Mouse (Mus musculus) testis, postnatal 14 days (tissue): ENCODE data around the gene Ehf.

Source experiments
- DNase-seq: peaks from one replicate; pipeline ENCODE4 v3.0.0; 2021; ENCODE audit warnings: low spot score

Ehf gene

DNA sequence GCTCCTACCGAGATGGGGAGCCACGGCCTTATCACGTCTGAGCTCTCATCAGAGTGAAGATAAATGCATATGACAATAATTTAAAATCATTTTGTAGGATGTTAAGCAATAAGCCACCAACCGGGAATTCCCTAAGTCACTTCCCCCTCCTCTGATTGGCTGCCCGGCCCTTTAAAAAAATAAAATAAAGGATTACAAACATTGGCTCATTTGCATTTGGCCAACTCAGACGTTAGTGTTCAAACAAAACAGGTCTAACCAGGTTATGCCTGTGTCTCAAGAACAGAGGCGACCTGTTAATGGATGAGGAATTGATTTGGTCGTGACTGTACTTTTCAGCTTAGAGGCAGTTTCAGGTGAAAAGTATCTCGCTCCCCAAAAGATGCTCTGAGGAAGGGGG is at the start of gene Ehf:
Gene Ehf, minus strand, starts transcription at position 147 of the 400 bp plus-strand sequence.
- DNase-seq: no peak

DNA sequence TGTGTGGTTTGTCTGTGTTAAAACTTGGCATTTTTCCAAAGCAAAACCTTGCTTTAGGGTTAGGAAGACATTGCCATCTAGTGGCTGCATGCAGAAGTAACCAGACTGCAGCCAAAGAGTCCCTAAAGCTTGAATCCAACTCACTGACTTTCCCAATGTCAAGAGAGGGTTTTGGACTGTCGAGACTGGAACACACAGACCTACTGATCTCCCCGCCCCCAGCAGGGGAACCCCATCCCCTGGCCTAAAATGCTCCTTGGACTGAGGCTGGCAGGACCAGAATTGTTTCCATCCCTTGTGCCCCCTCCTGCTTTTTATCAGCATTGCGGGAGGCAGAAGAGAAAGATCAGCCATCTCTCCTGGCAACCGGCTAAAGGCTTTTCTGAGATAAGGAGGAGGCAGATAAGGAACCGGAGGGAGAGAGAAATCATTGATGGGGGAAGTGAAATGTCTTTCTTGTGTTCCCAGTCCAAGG is 44.4 kb upstream of the Ehf start:
- DNase-seq: peak; percentile 15

DNA sequence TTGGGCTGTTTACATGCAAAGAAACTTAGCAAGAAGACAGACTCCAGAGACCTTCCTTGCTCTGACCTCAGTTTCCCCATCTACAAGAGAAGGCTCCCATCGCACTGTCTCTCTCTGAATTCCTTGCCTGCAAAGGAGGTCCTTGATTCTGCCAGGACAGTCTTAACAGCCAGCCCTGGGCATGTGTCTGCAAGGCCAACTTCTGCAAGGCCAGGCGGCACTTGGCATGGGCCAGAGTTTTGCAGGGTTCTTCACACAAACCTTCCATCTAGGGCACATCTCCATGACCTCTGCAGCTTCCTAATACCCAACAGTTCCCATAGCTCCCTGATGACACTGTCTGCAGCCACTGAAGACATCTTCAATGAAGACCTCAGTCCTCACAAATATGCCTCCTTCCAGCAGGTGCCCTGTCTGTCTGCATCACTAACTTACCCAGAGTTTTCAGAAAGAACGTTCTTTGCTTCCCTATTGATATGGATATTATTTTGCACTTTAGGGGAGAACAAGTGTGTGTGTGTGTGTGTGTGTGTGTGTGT is 43.7 kb upstream of the Ehf start:
- peak; percentile 7 for DNase-seq

GRCm38 (mm10) chr2:103343611-103344010 is 40.5 kb upstream of the Ehf start:
- DNase-seq: no peak

GRCm38 (mm10) chr2:103342123-103342522 is 39.0 kb upstream of the Ehf start:
- DNase-seq: no peak

- no peak for DNase-seq
Observed at GRCm38 (mm10) chr2:103341375-103341971, 38.4 kb upstream of the Ehf start.

DNA sequence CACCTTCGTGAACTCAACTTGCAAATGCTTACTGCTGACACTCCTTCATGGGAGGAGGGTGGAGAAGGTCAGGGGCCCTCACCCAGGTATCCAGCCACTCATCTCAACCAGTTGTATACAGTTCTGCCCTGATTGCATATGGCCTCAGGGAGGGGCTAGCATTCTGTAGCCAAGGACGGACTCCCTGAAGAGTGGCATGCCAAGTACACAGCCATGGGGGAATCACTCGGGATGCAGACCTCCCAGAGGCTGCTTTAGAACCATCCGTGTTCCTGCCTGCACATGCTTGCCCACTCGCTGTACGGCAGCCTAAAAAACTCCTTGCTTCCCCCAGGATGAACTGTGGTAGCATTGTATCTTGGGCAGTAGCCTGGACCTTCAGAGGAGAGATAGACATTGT is 35.6 kb upstream of the Ehf start:
- no peak for DNase-seq

DNA sequence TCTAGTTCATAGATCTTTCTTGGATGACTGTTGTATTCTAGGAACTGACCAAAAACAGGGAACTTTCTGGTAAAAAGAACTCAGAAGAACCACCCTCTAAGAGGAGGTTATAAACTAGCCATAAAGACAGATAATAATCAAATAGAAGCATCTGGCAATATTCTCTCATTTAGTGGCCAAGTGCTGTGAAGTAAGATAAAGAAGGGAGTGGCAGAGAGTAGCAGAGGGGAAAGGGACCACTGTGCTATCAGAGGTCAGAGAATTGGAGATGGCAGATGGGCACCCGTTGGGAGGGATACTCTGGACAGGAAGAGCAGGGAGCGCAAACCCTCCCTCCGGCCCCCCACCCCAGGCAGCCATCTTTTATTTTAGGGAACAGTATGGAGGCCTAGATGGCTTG is 34.3 kb upstream of the Ehf start:
- no peak for DNase-seq

DNA sequence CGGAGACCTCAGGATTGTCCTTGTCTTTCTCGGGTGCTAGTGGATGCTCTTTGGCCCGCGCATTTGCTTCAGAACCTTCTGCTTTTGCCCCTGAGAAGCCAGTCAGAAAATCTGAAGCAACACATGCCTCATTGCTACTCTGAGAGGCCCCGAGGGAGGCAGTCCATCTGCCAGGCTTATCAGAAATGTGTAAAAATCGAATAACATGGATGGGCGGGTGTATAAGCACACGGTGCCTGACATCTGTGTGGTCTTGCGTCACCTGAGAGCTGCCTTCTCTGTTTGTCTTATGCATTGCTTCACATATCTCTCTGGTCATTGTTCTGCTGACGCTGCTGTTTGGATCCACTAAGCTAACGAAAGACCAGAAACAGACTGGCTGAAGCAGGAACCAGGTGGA is 33.5 kb upstream of the Ehf start:
- DNase-seq: no peak

DNA sequence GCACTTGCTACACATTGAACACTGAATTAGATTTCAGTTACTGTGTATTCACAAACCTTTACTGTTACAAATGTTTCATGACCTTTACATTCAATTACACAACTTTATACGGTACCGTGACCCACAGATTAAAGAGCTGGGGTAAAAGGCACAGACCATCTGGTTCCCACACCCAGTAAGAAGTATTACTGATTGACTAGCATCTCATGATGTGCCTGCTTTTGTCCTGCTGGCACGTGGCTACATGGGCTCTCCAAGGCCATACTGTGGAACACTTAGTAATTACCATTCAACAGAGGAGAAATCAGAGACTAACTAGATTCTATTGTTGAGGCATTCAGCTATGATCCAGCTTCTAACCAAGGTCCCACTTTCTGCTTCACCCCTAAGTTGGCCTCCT is 32.9 kb upstream of the Ehf start:
- DNase-seq: no peak

- DNase-seq: no peak
Observed at GRCm38 (mm10) chr2:103331666-103332191, 28.7 kb upstream of the Ehf start.

DNA sequence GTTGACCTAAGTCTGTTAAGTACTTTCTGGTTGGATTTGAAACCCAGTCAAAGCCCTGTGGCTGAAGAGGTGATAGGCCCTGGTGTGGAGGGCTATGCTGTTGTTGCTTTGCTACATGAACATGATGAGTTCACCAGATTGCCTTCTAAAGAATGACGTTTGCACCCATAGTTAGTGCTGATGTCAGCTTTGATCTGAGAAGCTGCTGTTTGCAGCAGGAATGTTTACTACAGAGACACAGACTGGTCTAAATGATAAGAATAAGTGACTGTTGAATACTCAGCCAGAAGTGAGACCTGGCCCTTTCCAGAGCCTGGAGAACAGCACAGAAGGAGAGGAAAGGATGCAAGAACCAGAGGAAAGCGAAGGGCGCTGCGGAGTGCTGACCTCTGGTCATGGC is 25.7 kb upstream of the Ehf start:
- DNase-seq: no peak

GRCm38 (mm10) chr2:103325301-103326048 is 22.4 kb upstream of the Ehf start:
- DNase-seq: no peak

DNA sequence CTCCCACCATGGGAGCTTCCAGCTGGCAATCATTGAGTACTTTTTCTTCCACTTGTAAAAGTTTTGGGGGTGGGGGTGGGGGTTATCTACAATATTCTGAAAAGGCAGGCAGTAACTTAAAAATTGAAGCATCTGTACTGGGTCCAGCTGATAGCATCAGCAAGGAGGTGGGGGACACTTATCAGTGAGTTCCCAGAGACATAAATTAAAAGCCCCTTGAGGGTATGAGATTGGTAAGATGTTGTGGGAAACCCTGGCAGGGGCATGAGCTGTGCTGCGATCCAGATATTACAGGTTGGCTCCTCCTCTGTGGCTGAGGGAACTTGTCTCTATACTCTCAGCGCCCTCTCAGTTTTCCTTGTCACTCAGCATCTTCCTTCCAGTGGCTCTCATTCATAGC is 21.2 kb upstream of the Ehf start:
- no peak for DNase-seq

DNA sequence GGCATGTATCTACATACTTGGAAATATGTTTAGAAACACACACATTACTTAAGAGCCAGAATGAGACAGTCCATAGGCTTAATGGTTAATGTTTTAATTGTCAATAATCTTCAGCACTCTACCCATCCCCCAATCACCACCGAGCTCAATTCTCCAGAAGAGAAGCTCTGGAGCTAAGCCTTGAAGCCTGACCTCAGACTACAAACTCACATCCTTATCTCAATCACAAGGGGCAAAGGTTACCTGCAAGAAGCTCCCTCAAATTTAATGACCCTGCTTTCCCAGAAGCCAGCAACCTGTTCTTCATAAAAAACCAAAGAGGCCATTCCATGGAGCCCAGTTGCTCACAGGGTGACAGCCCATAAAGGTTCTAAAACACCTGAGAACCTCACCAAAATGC is 19.1 kb upstream of the Ehf start:
- DNase-seq: no peak

DNA sequence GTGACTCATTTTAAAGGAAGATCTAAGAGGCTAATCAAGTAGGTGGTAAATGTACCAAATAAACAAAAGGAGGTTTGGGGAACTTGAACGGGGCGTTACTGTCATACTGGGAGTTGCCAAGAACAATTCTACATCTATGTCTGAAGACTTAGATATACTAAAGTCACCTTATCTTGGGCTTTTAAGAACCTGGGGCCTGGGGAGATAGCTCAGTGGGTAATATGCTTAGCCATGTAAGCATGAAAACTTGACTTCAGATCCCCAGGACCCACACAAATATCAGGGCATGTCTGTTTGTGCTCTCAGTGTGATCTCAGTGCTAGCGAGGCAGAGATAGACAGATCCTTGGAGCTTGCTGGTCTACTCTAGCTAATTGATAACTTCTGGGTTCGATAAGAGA is 18.6 kb upstream of the Ehf start:
- no peak for DNase-seq

- DNase-seq: no peak
Observed at GRCm38 (mm10) chr2:103314002-103314401, 10.9 kb upstream of the Ehf start.

DNA sequence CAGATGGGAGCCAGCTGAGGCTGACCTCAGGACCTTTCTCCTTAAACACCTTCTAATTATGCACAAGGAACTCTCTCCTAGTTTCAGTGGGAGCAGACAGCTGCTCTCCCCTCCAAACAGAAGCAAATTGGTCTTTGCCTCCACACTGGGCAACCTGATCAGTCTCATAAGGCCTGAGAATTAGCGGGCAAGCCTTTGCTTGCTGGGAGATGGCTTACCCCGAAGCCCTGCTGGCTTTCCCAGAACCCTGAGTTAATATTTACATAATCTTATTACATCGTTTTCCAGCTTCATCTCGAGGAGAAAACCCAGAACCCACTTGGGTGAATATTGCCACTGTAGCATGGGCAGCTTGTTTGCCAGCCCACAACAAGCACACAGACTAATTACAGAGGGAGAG is 9.6 kb upstream of the Ehf start:
- no peak for DNase-seq

GRCm38 (mm10) chr2:103310663-103311062 is 7.6 kb upstream of the Ehf start:
- no peak for DNase-seq

GRCm38 (mm10) chr2:103306686-103307085 is 3.6 kb upstream of the Ehf start:
- no peak for DNase-seq

- no peak for DNase-seq
Observed at GRCm38 (mm10) chr2:103302669-103303068, 409 bp downstream of the Ehf start.

- DNase-seq: no peak
Observed at GRCm38 (mm10) chr2:103298711-103299463, 4.2 kb downstream of the Ehf start.

GRCm38 (mm10) chr2:103294526-103294925 is 8.6 kb downstream of the Ehf start:
- DNase-seq: peak; percentile 16
